Mouse (Mus musculus) lung, postnatal 36 days (tissue): ENCODE data around the gene Dclk1.
"Not testable (repeated sequence)": the region's sequence is repeated elsewhere in the genome, so short reads cannot be mapped to it uniquely, and the experiment has no call there.

Source experiments
- DNase-seq: peaks from one replicate; pipeline ENCODE4 v3.0.0; 2022; ENCODE audit warnings: mixed read lengths

The Dclk1 gene

DNA sequence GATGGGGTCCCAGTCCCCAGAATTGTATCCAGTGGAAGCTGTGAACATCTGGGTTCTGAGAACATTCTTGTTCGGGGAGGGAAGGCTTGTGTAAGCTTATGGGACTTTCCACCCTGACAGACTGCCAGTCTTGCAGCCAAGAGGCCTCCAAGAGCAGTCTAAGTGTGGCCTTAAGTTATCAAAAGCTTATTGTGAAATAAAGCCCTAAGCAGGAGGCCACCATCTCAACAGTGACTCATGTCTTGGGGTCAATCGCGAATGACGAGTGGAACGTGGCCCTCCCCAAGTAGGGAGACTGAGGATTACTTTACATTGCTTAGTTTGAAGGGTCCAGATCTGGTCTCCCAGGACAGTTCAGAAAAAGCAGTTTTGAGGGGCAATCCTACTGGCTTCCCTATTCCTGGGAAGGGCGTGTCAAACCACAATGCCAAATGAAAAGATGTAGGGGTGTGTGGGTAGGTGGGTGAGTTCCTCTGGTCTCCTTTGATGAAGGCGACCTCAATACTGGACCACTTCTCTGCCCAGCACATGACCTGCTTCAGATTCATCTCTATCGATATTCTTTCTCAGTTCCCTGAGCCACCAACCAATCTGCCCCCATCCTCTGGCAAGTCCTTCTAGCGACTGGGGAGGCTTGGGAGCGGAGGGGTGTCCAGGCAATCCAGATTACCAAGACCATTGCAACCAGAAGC is at the start of gene Dclk1:
Gene Dclk1, plus strand, starts transcription at position 635 of the 692 bp plus-strand sequence.
- peak; percentile 83 for DNase-seq

DNA sequence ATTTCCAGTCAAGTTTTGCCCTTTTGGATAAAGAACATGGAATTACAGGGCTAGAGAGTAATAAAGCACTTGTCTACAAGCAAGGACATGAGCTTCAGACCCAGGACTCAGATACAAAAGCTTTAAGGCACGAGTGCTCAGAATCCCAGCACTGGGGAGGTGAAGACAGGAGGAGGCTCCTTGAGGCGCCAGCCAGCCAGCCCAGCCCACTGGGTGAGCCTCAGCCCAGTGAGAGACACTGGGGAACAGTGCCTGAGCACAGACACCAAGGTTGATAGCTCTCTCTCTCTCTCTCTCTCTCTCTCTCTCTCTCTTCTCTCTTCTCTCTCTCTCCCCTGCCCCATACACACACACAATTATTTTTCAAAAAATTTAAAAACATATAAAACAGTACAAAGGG is 48.8 kb upstream of the Dclk1 start:
- no peak for DNase-seq

DNA sequence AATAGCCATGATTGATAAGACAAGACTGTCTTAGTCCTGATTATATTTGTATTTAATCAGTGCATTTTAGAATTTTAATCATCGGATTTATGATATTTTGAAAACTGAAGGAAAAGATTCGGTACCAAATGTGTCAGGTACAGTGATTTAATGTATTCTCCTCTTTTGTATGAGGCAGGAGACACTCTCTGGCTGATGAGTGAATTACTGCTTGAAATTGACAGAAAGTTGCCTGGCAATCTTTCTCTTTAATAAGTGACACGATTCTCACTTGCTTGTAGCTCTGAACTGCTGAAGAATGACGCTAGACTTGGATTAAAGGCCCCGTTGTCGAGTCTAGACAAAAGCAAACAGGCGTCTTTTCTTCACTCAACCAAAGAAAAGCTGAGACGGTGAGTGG is 47.4 kb upstream of the Dclk1 start:
- DNase-seq, result no peak

DNA sequence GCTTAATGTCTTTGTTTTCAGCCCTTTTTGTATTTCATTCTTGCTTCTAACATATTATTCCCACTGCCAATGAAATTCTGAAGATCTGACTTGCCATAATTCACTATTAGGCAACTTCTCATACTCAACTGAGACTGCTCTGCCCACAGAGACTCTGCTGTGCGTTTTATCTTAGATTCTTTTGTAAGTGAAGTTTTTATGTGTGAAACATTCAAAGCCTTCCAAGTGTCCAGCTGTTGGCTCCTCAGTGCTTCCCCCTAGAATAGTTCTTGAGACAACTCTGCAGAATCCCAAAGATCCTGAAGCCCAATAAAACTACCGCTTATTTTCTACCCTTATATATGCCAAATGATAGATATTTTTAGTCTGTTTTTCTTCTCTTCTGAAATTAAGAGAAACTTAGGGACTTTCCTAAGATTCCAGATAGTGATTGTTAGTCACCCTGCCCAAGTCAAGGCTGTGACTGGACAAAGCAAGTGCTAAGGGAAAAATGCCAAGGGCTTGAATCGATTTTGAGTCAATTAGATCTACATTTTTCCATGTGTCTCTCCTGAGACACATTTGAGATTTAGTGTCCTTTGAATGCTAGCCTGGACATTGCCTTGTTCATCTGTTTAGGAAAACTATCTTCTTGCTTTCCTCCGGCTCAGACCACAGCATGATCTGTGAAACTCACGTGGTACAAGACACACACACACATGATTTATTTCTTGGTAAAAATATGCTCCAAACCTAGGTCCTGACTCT is 46.4 kb upstream of the Dclk1 start:
- DNase-seq, result peak; percentile 15

DNA sequence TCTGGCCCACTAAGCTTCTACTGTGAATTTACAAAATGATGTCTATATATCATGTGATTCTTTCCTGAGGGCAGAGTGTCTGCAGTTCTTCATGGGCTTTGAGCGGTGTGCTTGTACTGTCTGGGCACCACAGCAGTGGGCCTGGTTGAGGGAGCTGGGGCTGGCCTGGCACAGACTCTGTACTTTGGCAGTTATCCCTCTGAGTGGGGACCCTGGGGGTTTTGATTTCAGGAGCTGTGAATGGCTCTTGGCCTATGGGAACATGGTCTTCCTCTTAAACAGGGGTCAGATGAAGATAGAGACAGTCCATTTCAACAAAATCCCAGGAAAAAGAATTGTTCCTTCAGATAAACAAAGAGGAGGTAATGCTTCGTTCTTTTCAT is 45.8 kb upstream of the Dclk1 start:
- no peak for DNase-seq

DNA sequence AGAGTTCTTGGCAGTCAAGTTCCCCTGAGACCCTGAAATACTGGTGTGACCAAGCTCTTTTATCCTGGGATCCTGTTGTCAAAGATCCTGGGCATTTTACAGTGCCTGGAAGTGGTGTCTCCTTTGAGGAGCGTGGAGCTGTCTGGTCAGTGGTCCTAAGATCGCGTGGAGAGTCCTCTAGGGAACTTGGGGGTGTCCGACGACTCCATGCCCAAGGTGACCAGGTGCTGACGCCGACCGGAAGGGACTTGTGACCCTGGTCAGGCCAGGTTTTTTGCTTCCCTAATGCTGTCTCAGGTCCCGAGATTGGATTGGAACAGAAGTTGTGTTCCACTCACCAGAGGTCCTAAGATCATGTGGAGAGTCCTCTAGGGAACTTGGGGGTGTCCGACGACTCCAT is 38.5 kb upstream of the Dclk1 start:
- not testable (repeated sequence) for DNase-seq

DNA sequence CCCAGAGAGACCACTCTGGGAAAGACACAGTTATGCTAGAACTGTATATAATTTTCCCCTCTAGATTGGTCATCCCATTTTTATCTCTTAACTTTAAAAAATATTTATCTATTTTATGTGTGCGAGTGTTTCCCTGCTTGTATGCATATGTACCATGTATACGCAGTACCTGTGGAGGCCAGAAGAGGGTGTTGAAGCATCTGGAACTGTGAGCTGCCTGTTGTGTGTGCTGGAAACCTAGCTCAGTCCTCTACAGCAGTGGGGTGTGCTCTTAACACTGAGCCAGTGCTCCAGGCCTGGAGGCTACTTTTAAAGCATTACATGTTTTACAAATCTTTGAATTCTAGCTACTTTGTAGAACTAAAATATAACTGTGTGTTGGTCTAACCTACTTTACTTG is 35.8 kb upstream of the Dclk1 start:
- DNase-seq, result no peak

DNA sequence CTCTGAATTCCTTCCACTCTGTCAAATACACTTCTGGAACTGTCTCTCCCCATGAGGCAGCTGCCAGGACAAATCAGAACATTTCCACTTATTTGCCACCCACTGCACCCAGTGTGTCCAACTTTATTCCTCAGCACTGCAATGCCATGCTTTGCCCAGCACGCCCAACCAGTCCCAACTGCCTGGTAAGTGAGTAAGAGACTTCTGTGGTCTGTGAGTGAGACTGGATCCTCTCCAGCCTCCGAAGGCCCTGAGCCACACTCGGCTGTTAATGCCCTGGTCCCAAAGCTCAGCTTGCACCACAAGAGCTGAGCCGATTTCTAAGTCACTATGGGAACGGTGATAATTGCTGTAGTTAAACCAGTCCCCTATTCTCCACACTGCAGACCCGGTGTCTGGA is 34.5 kb upstream of the Dclk1 start:
- DNase-seq, result no peak

DNA sequence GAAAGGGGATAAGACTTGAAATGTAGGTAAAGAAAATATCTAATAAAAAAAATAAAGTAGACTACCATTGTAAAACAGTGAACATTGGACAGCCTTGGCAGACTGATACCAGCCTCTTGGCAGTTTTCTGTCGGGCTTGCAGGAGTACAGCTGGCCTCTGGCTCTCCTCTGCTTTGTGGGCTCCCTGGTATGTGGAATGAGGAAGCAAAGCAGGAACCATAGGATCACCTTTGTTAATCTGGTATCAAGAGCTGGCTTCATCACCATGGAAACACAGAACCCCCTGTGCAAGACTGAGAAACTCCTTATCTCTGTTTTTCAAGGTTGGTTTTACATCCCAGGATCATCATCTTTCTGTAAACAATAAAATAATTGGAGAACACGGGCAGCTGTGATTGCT is 29.9 kb upstream of the Dclk1 start:
- DNase-seq, result peak; percentile 25

DNA sequence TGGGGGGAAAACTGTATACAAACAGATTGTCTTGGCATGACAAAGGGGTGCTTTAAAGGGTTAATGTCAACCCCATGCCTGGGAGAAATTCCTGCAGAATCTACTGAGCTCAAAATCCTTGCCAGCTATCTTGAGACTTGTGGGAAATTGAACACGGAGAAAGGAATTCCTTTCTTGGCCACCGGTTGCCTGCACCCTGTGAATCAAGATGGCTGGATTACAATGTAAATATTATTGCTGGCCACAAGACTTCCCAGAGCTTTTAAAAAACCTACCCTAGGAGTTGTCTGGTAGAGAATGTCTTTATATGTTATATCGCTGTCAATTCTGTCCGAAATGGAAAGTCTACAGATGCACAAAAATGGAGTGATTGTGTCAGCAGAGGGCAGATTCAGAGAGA is 28.4 kb upstream of the Dclk1 start:
- no peak for DNase-seq

DNA sequence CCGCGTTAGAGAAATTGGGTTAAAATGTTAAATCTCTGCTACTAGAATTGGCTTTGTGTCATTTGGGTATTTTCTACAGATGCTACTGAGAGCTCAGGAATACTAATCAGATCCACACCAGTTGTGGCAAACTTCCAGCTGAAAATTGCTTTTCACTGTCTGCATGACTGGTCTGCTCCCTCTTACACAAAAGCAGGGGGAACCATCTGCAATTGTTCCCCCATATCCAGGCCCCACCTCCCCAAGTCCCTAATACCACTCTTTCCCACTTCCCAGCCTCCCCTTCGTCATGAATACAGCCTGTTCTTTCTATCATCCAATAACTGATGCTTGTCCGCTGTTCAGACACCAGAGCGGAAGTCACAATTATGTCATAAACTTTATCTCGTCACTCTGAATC is 27.8 kb upstream of the Dclk1 start:
- DNase-seq, result no peak

DNA sequence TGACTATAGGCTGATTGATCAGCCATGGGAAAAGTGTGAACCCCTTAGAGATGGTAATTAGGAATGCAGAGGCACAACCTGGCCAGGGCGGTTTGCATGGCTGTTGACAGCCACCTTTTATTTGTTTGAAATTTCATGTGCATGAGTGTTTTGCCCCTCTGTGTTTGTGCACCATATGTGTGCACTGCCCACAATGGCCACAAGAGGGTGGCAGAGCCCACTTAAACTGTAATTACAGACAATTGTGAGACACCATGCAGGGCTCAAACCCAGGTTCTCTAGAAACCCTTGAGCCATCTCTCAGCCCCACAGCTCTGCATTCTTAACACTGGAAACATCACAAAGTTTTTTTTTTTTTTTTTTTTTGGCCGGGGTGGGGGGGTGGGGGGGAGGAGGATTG is 19.7 kb upstream of the Dclk1 start:
- no peak for DNase-seq

DNA sequence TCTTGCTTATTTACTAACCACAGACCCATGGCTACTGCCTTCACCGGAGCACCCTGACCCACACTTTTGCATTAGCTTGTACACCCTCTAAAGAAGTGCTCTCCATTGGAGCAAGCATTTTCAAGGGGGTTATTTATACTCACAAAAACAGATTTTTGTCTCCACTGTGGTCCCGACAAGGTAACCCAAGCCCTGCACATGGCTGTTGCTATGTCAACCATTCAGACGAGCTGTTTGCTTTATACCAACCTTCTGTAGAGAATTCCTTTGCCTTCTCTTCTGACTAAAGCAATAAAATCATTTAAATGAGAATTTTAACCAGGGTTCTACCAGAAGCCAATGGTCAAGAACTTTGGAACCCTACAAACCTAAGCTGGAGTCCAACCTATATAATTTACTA is 18.3 kb upstream of the Dclk1 start:
- no peak for DNase-seq

DNA sequence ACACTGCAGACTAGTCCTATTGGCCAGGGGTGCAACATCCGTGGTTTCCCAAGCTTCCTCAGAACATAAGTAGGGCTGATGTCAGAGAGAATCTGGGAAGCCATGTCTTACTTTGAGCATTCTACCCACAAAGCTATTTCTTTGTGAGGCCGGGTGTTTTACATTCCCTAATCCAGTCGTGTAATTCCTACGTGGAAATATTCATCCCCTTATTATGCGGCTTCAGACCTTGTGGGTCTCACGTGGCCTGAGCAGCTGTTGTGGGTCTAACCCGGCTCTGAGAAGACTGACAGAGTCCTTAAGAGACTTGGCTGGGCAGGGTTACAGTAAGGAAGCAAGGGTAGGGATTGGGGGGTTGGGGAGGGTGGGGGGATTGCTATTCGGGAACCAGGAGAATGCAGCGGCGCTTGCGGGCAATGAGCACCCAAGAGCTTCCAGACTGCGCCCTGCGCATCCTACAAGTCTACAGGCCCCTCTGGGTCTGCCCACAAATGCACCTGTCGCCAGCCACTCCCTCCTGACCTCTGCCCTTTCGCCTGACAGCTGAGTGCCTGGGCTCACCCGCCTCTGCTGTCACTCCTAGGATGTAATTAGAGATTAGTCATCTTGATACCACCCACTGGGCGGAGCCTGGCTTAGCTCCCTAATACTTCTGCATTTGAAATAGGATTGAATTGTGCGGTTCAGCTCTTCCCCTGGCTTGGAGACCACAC is 15.5 kb upstream of the Dclk1 start:
- peak; percentile 58 for DNase-seq

DNA sequence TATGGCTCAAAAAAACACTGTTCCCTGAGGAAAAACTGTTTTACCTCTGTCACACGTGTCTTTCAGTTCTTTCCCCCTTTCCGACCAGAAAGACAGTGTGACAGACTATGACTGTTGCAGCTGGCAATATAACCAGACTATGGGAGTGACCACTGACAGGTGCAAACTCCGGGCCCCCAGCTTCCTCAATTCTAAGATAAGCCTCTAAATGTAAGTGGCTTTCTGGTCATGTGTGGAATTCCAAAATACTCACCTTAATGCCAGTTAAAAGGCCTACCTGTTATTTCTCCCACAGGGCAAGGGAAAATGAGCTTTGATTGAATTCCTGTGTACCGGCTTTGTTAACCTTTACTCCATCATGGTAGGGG is 15.0 kb upstream of the Dclk1 start:
- no peak for DNase-seq

DNA sequence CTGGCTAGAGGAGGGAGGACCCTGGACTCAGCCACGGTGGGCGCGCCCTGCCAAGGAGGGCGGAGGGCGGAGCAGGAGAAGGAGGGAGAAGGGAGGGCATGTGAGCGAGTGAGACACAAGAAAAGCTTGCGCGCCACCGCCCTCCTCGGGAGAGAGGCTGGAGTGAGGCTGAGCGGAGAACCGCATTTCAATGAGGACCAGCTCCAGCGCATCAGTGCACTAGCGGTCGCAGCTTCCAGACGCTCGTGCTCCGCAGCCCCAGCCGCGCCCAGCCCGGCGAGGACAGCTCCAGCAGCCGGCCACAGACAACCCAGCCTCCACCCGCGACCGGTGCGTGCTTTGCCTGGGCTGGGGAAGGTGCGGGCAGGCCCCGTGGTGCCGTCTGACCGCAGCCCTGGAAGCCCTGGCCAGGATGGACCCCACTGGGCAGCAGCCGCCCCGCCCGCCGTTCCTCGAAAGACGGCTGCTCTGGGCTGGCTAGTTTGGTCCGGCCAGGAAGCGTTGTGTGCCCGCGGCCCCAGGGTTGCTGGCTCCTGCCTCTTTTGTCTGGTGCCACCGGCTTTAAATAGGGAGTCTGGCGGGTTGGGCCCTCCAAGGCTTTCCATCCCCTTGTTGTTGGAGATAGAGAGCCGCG is 375 bp downstream of the Dclk1 start:
- DNase-seq, result peak; percentile 72

DNA sequence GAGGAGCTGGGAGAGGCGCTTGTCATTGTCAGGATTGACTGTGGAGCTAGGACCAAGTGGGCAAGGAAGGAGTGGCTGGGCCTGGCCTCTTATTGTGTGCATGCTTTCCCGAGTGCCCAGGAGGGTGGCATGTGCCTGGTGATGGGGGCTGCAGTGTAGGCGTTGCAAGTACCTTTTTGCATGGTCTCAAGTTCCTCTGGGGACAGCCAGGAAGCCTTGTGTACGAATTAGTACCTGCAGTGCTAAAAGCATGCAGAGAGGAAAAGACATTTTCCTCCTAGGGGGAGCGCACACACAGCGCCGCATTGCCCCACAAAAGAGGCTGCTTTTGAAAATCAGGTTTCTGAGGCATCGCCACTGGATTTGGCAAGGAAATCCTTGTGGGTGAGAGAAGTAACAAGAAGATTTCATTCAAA is 900 bp downstream of the Dclk1 start:
- no peak for DNase-seq

DNA sequence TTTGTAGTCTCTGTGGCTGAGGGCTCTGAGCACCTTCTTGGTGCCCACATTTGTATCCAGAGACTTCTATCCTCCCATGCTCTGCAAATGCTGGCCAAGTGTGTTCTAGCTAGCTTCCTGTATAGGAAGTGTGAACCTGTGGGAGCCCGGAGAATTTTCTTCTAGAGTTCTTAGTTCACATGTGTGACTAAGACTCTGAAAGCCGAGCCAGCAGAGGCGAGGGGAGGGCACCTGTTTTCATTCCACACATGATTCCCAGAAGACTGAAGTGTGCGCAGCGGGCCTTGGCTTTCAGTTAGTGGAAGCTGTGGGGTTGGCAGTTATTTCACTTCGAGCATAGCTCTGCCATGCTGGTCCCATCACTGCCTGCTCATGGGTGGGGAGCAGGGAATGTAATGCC is 1.9 kb downstream of the Dclk1 start:
- no peak for DNase-seq

DNA sequence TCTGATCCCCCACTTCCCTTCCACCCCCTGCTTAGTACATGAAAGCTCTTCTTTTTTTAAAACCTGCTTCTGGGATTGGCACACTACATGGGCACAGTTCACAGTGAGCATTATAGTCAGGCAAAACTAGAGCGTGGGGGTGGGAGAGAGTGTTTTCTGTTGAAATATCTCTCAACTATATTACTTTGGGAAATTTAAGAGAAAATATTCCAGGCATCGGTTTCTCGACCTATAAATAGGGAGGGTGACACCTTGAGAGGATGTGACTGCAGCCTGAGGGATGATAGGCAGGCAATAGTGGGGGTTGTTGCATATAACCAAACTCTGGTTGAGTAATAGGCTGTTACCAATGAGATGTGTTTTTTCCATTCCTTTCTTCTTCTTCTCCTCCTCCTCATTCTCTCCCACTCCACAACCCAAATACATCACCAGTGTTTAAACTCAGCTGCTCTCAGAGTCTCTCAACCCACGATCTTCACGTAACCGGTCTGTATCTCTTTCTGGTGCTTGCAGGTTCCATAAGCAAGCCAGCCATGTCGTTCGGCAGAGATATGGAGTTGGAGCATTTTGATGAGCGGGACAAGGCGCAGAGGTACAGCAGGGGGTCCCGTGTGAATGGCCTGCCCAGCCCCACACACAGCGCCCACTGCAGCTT is 4.6 kb downstream of the Dclk1 start:
- DNase-seq, result no peak

DNA sequence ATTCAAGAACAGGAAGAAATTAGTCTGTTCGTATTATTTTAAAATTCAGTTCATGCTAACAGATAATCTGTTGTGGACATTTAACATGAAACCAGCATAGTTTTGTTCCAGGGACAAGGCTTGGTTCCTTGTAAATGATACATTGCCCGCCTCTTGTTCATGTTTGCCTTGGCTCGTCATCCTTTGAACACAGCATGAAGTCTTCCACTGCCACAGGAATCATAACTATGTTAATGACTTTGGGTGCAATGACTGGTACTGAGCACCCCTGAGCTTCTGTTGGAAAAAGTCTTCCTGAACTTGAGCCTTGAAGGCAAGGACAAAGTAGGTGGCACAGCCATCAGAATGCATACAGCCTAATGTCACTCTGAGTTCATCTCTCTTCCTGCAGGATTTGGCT is 5.9 kb downstream of the Dclk1 start:
- DNase-seq, result no peak

DNA sequence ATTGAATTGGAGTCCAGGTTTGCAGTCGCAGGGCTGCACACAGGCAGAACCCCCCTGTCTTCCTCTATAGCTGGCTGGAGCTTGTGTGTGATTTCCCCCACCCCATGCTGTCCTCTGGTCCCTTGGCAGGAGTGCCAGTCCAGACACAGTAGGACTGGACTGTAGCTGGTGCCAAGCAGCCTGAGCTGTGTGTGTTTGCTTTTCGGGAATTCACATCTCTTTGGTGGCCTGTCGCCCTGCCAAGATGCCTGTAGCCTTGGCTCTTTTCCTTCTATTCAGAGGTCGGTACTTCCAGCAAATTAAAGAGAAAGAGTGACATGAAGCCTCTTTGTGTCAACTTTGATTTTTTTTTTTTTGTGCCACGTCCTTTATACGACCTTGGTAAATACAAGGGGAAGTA is 6.3 kb downstream of the Dclk1 start:
- peak; percentile 50 for DNase-seq

DNA sequence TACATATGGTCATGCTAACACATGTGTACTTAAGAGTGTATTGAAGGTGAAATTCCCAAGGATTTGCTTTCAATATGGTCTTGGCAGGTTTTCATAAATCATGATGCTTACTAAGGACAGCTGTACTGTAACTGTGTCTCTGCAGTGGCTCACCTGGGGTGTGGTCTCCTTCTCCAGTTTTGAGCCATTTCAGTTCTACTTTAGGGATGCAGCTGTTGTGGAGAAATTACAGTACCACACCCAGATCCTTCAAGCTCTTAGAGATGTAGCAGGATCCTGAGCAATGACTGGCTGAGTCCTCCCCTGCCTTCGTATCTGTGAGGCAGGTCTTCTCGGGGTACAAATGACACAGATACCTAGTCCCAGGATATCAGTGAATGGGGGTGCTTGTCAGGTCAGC is 8.5 kb downstream of the Dclk1 start:
- no peak for DNase-seq

DNA sequence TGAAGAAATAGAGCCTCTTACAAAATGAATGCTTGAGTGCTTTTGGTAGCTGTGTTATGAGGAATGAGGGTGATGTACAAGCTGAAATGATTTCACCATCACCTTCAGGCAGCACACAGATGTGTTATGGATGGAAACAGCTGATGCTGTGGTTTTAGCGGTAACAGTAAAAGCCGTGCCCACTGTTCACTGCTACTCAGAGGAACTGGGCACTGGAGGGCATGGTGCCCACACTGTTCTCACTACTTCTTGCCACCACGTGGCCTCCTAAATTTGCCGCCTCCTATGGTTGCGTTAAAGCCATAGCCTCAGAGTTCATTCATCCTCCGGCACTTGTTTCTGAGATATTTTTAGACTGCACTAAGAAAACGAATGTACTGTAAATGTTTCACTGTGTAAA is 18.0 kb downstream of the Dclk1 start:
- no peak for DNase-seq
